ENCODE assay signal across 21 mouse cellular contexts in genomic region chr16:87427516-87427915, GRCm38 (mm10).
"Had no signal": no experiment of that assay in that cellular context is flagged by ENCODE, and none has a peak within 500 bp of the region (broad histone marks: within the 10 kb centered on the region; RNA-seq: fewer than 3 reads in every experiment).

No protein-coding gene starts in this region.

- H3K4me2 ChIP-seq: kidney, embryonic 15.5 days; liver, embryonic 12.5 days; liver, embryonic 15.5 days; lung, embryonic 14.5 days; midbrain, embryonic 12.5 days; midbrain, embryonic 15.5 days; neural tube, embryonic 12.5 days; neural tube, embryonic 15.5 days had no signal

- DNase-seq: kidney, postnatal 10 days; kidney, postnatal 36 days; layer of hippocampus, postnatal 36 days; lung, embryonic 14.5 days; right cerebral cortex, adult 18-20 months; right cerebral cortex, postnatal 14 days; right cerebral cortex, postnatal 4 days; thymus, adult 2 months; thymus, postnatal 14 days; thymus, postnatal 4 days had no signal

- ATAC-seq: inflammation-experienced regulatory T-cells, adult 6 months; intestine, postnatal 0 days; liver, embryonic 12.5 days; midbrain, embryonic 15.5 days had no signal

- H3K9me3 ChIP-seq: kidney, embryonic 15.5 days; liver, embryonic 12.5 days; liver, embryonic 15.5 days; midbrain, embryonic 12.5 days; midbrain, embryonic 15.5 days; neural tube, embryonic 12.5 days; neural tube, embryonic 15.5 days had no signal

- H3K27me3 ChIP-seq: kidney, embryonic 15.5 days; liver, embryonic 12.5 days; liver, embryonic 15.5 days; midbrain, embryonic 12.5 days; midbrain, embryonic 15.5 days; neural tube, embryonic 12.5 days; neural tube, embryonic 15.5 days had no signal

- H3K9ac ChIP-seq: kidney, embryonic 15.5 days; liver, embryonic 12.5 days; liver, embryonic 15.5 days; lung, embryonic 14.5 days; midbrain, embryonic 12.5 days; midbrain, embryonic 15.5 days; neural tube, embryonic 12.5 days; neural tube, embryonic 15.5 days had no signal

- H3K4me3 ChIP-seq: kidney, embryonic 15.5 days; left cerebral cortex, adult 2 months; liver, embryonic 12.5 days; liver, embryonic 15.5 days; midbrain, embryonic 12.5 days; midbrain, embryonic 15.5 days; neural tube, embryonic 12.5 days; neural tube, embryonic 15.5 days had no signal

- H3K27ac ChIP-seq: kidney, embryonic 15.5 days; left cerebral cortex, adult 2 months; liver, embryonic 12.5 days; liver, embryonic 15.5 days; macrophage; midbrain, embryonic 12.5 days; midbrain, embryonic 15.5 days; neural tube, embryonic 12.5 days; neural tube, embryonic 15.5 days had no signal
